Mouse (Mus musculus) embryonic fibroblast, embryonic 13.5 days (primary cell): ENCODE measurements around the gene Fgf14. TPM values are rescaled to one million over a fixed set of nuclear protein-coding genes. Genes with fewer than 3 reads are reported as not detected.
"Not testable (repeated sequence)": the region's sequence is repeated elsewhere in the genome, so short reads cannot be mapped to it uniquely, and the experiment has no call there.

ENCODE experiments used
- H3K27ac ChIP-seq: 2 replicates; pipeline ENCODE4 v1.5.1; 2012; ENCODE audit warnings: low read length, control low read depth, inconsistent platforms; ENCODE audit not compliant: insufficient read depth
- H3K4me1 ChIP-seq: 2 replicates; pipeline ENCODE4 v1.6.1; 2011; ENCODE audit warnings: low read length; ENCODE audit not compliant: control insufficient read depth, insufficient read depth
- H3K4me3 ChIP-seq: 2 replicates; pipeline ENCODE4 v1.5.1; 2011; ENCODE audit warnings: mild to moderate bottlenecking, control low read depth, low read length; ENCODE audit not compliant: insufficient read depth
- CTCF ChIP-seq: IDR thresholded peaks from 2 replicates; pipeline ENCODE4 v1.5.1; 2011; ENCODE audit warnings: mild to moderate bottlenecking, control low read depth, low read length, moderate library complexity, borderline replicate concordance; ENCODE audit not compliant: insufficient read depth
- POLR2A ChIP-seq: IDR thresholded peaks from 2 replicates; pipeline ENCODE4 v1.6.1; 2011; ENCODE audit warnings: low read depth, mild to moderate bottlenecking, control low read depth, low read length, moderate library complexity
- polyA plus RNA-seq: library from polyadenylated mRNA; stranded (reverse); fragments of >200 nt; gene quantifications from 2 replicates; pipeline ENCODE4 v1.2.4, GENCODE M21; 2011; ENCODE audit warnings: low read depth; ENCODE audit not compliant: missing spikeins, insufficient read length

Fgf14 gene
- polyA plus RNA-seq, 1 experiment = 0.47 TPM

DNA sequence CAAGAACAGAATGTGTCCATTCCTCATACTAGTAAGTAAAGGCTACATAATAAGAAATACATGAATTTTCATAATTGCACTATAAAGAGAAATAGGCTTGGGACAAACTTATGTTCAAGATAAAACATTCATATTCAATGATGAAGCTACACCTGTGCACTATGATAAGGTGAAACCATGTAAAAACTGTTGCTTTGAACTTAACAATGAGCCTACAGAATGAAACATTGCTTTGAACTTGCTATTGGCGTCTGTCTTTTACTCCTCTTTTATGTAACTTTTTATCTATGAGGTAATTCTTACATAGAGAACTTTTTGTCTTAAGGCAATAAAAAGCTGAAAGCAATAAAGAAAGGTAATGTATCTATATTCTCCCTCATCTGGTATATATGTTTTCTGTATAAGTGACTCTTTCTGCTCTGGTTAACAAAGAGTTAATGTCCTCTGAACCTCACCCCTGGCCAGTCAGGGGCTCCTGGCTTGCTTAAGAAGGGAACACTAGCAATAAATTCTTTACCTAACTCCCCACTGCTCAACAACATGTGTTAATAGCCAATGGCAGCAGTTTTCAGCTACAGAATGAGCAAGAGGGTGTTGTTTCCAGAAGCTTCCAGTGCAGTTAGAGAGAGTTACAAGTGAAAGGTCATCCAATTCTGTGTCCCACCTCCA, 569.6 kb downstream of the Fgf14 start:
- no peak overlapping the region for H3K4me3 ChIP-seq
- TF ChIP-seq CTCF (no peak), POLR2A (no peak)

DNA sequence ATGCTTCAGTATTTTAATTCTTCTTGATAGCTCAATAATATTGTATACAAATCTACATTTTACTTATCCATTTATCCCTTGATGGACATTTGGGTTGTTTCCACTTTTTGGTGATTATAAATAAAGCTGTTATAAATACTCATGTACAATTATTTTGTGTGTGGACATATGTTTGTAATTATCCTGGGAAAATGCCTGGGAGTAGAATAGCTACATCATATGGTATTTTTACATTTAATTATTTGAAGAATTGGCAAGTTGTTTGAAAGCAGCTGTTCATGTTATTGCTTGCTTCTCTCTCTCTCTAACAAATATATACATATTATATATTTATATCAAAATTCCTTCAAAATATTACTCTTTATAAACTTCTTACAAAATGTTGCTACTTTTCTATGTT, 593.8 kb downstream of the Fgf14 start:
- no peak for TF ChIP-seq POLR2A
- TF ChIP-seq CTCF = no peak
- H3K27ac ChIP-seq = no peak overlapping the region
- no peak overlapping the region for H3K4me3 ChIP-seq
- H3K4me1 ChIP-seq = no peaks in the 10 kb centered on the region

More for the DNA sequence above, 569.6 kb downstream of the Fgf14 start:
- no peaks in the 10 kb centered on the region for H3K4me1 ChIP-seq
- no peak overlapping the region for H3K27ac ChIP-seq

DNA sequence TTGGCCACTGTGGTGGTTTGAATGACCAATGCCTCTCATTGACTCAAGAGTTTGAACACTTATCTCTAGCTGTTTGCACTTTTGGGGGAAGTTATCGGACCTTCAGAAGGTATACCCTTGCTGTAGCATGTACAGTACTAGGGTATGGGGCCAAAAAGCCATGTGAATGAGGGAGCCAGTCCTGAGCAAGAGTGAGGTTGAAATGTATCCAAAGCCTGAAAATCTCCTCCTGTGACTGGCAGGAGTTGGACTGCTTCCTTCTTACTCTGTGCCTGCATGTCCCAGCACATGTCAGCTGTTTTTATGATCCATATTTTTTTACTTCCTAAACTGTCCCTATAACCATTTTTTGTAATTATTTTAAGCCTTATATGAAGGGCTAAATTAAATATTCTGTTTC, 632.9 kb downstream of the Fgf14 start:
- Histone ChIP-seq H3K4me3 (no peak overlapping the region), H3K4me1 (no peaks in the 10 kb centered on the region), H3K27ac (no peak overlapping the region)
- TF ChIP-seq POLR2A = no peak
- TF ChIP-seq CTCF = no peak

DNA sequence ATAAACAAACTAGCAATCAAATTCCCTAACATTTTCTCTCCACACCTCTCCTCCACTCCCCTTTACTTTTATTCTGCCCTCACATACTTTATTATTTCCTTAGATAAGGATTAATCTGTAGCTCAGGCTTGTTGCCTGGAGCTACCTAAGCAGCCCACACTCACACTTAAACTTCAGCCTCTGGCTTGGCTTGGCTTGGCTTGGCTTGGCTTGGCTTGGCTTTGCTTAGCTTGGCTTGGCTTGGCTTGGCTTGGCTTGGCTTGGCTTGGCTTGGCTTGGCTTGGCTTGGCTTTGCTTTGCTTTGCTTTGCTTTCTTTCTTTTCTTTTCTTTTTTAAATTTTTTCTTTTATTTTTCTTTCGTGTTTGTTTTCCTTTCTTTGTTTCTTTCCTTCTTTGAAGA, 636.3 kb downstream of the Fgf14 start:
- Histone ChIP-seq H3K4me1 (no peaks in the 10 kb centered on the region), H3K27ac (no peak overlapping the region), H3K4me3 (no peak overlapping the region)
- TF ChIP-seq CTCF (no peak), POLR2A (no peak)

DNA sequence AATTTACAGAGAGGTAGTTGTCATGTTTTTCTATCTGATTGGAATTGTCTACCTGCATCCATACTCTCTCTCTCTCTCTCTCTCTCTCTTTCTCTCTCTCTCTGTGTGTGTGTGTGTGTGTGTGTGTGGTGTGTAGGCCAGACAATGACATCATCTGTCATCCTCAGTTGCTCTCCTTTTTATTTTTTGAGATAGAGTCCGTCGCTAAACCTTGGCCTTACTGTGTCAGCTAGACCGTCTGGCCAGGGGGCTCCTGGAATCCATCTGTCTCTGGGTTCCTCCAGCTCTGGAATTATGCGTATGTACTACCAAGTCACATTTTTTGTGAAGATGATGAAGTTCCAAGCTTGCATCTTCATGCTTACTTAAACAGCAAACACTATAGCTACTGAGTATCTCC, 639.5 kb downstream of the Fgf14 start:
- TF ChIP-seq POLR2A = no peak
- no peak for TF ChIP-seq CTCF
- no peaks in the 10 kb centered on the region for H3K4me1 ChIP-seq
- no peak overlapping the region for H3K27ac ChIP-seq
- no peak overlapping the region for H3K4me3 ChIP-seq

DNA sequence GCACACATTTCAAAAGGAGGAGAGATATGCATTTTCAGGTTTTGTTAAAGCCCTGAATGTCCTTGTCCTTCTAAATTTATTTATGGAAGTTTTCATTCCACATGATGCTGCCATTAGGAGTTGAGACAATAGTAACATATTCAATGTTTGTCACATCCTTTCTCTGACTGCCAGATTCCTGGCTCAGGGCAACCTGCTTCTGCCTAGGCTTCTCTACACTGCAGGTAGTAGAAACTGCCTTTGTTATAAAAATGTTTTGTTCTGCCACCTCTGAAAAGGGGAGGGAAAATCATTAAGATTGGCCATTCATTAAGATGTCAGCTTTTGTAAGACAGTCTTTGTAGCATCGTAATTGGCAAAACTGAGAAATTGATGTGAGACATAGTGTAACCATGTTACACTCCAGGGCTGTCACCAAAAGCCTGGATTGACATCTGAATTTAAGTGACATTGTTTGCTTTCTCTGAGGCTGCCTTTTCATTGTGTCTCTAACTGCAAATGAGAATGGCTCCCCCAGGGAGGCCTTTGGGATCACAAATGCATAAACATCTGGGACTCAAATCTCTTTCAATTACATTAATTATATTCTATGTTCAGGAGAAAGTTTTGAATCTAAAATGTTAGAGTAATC, 640.2 kb downstream of the Fgf14 start:
- Histone ChIP-seq H3K4me3 (no peak overlapping the region), H3K4me1 (no peaks in the 10 kb centered on the region), H3K27ac (no peak overlapping the region)
- TF ChIP-seq CTCF (no peak), POLR2A (no peak)

DNA sequence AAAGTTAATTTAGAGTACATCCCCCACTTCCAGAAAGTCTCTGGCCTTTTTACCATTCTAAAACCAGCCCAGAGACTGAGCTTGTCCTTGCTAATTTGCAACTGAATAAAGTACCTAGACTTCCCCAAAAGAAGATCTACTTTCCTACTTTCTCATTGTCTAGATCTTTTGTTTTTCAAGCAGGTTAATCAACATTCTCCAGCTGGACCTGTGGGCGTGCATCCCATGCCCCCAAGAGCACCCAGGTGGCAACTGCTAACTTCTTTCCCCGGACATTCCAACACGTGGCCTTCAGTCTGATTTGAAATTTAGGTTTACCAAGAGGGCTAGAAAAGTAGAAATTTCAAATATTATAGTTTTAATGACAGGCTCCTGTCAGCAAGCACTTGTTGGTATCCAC, 643.6 kb downstream of the Fgf14 start:
- H3K4me3 ChIP-seq, H3K27ac ChIP-seq, H3K4me1 ChIP-seq: not testable (repeated sequence)

DNA sequence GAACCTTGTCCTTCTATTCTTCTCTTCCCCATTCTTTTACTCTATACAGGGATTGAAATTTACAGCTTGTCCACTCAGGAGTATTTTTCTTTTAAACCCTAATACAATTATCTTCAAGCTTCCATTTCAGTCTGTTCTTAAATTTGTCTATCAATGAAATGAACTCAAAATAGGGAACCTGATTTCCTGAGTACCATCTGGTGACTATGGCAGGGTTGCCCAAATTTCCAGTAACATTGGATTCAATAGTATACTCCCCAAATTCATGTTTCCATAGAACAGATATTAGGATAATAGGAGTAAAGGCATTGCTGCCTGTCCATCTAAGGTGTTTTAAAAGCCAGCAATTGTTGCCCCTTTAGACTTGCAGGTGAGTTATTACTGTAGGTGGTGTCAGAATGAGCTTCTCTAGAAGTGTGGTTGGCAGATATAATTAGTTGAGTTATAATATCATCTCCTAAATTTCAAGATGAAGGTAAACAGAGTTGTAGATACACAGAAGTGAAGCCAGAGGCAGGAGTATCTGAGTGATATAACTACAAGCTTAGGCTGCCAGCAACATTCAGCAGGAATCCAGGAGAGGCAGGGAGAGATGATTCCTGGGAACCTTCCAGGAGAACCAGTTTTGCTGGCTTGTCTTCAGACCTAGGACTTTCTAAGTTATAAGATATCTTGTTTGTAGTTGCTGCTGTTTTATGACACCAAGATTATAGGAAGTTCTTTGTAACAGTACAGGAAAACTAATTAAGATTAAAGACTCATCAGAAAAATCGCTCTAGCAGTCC, 648.8 kb downstream of the Fgf14 start:
- H3K4me1 ChIP-seq = no peaks in the 10 kb centered on the region
- no peak overlapping the region for H3K27ac ChIP-seq
- H3K4me3 ChIP-seq = no peak overlapping the region
- TF ChIP-seq POLR2A = no peak
- no peak for TF ChIP-seq CTCF

DNA sequence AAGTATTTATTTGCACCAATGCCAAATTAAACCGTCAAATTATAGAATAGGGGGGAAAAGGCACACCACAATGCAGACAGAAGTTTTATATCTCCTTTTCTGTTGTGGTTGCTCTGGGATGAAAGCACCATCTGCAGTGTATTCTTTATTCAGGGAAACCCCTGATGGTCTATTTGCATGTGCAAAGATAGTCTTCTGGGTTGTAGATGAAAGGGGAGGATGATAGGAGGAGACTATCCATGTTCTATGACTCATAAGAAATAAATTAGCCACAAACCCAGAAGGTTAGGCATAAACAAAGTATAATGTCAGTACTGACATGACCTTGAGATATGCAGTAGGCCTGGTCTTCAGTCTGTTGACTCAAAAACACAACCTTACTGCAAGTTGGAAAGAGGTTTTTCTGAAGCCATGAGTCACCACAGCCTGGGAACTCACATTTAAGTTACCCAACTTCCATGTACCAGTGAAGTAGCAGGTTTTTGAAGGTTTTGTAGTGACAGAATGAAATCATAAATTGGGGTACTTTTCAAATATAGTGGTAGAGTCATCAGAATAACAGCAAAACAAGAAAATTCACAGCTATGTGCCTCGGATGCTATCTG, 686.2 kb downstream of the Fgf14 start:
- Histone ChIP-seq H3K27ac (no peak overlapping the region), H3K4me3 (no peak overlapping the region), H3K4me1 (no peaks in the 10 kb centered on the region)
- TF ChIP-seq CTCF = no peak
- TF ChIP-seq POLR2A = no peak

DNA sequence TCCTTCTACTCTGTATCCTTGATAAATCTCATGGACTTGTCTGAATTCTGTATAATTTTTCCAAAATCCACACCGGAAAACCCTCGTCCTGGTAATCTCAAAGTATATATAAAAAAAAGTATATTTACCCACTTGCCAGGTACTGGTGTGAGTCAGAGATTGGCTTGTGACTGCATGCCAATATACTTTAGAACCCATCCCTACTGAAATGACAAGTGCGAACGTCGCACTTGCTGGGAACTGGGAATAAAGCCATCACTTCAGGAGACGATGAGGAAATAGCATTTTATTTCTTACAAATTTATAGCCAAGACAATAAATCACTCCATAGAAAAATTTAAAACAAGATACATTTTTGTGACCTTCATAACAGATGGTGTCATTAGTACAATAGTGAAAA, 708.9 kb downstream of the Fgf14 start:
- no peak overlapping the region for H3K4me3 ChIP-seq
- no peaks in the 10 kb centered on the region for H3K4me1 ChIP-seq
- no peak overlapping the region for H3K27ac ChIP-seq
- TF ChIP-seq CTCF (no peak), POLR2A (no peak)
